Mouse (Mus musculus): ENCODE measurements around the gene Tpk1.
"Not testable (repeated sequence)": the region's sequence is repeated elsewhere in the genome, so short reads cannot be mapped to it uniquely, and the experiment has no call there.

Gene Tpk1

GRCm38 (mm10) chr6:43640621-43641020 lies 25.5 kb downstream of the Tpk1 start:
- no peak for DNase-seq (ENCODE audit: low spot score)

DNA sequence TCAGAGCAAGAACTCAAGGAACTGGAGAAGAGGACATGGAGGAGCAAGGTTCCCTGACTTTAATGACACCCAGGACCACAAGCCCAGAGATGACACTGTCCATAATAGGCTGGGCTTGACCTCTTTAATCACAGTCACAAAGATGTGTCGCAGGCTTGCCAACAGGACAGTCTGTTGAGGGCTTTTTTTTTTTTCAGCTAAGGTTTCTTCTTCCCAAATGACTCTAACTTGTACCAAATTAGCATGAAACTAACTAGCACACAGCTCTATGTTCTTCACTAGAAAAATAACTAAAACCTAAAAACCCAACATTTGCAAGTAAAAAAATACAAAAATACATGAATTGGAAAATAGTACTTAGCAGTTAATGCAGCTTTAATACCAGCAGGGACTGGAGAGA lies 27.2 kb downstream of the Tpk1 start:
- DNase-seq (ENCODE audit: low spot score), result no peak

- DNase-seq (ENCODE audit: low spot score), result no peak
These were observed 28.0 kb downstream of the Tpk1 start for GRCm38 (mm10) chr6:43638119-43638518.

DNA sequence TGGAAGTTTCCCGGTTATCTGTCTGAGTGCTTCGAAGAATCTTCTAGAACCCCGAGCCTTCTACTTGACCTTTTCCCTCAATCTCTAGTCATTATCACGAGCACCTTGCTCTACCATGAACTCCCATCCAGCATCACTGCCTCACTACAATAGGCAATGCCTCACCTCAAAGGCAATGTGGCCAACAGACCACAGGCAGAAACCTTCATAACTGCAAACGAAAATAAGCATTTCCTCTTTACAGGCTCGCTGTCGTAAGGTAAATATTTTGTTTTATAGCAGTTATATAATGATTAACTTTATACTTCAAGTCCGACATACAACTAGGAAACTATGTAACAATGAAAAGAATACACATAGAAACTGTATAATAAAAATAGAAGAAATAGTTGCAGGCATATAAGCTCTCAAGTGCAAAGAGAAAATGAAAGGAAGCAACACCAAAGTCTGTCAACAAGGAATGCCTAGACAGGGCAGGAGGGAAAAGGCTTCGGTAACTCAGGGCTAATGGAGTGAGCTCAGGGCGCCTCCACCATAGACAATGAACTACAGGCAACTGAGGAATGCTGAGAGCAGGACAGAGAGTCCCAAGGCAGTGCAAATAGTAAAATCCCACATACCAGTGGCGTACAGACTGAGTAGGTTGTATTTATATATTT lies 29.0 kb downstream of the Tpk1 start:
- DNase-seq (ENCODE audit: low spot score), result no peak

- DNase-seq (ENCODE audit: low spot score), result no peak
These were observed 32.6 kb downstream of the Tpk1 start for GRCm38 (mm10) chr6:43633308-43633963.

- DNase-seq (ENCODE audit: low spot score), result no peak
These were observed 33.2 kb downstream of the Tpk1 start for GRCm38 (mm10) chr6:43632871-43633270.

GRCm38 (mm10) chr6:43623448-43623847 lies 42.6 kb downstream of the Tpk1 start:
- not testable (repeated sequence) for DNase-seq (ENCODE audit: low spot score)

GRCm38 (mm10) chr6:43619258-43619657 lies 46.8 kb downstream of the Tpk1 start:
- no peak for DNase-seq (ENCODE audit: low spot score)

DNA sequence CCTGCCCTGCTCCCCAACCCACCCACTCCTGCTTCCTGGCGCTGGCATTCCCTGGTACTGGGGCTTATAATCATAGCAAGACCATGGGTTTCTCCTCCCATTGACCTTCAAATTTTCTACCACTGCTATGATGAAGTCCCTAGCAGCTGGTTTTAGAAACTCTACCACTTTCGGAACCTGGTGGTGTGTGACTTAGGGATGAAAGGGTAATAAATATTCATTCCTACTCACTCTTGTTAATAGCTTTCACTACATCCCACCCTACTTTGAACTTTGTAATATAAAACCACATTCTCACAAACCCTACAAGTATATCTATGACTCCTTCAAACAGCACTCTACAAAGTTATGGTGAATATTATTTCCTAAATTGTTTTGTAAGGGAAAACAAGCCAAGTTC lies 54.3 kb downstream of the Tpk1 start:
- no peak for DNase-seq (ENCODE audit: low spot score)

- DNase-seq (ENCODE audit: low spot score), result no peak
These were observed 75.1 kb downstream of the Tpk1 start for GRCm38 (mm10) chr6:43590841-43591541.

DNA sequence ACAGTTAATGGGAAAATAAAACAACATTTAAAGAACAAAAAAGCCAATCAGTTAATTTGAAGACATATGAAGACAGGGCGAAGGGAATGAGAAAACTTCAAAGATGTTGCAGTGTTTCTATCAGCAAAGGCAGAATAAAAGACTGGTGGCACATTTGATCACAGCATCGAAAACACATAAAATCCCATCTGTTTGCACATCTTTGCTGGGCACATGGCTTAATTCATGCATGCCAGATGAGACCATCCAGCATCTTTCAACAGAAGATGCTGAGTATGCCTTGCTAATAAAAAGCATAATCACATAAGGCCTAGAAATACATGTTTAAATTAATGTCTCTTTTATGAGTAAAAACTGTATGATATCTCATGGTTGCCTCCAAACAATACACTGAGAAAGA lies 80.8 kb downstream of the Tpk1 start:
- no peak for DNase-seq (ENCODE audit: low spot score)

DNA sequence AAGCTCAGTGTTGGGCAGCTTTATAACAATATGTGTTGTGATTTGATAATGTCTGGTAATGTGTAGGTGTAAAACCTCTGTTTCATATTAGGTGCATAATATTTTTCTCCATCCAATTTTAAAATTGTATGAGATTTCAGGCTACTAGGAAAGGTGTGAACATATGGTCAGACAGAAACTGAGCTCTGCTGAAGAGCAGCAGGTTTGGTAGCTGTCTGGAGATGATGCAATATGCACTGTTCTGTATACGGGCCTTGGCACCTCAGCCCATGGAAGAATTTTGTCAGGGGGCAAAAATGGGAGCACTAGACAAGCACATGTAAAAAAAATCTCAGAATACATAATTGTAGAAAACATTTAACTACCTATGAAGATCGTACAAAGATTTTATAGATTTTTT lies 84.3 kb downstream of the Tpk1 start:
- DNase-seq (ENCODE audit: low spot score), result no peak

GRCm38 (mm10) chr6:43567885-43568284 lies 98.2 kb downstream of the Tpk1 start:
- DNase-seq (ENCODE audit: low spot score), result no peak

GRCm38 (mm10) chr6:43562474-43562873 lies 103.6 kb downstream of the Tpk1 start:
- DNase-seq (ENCODE audit: low spot score), result no peak

DNA sequence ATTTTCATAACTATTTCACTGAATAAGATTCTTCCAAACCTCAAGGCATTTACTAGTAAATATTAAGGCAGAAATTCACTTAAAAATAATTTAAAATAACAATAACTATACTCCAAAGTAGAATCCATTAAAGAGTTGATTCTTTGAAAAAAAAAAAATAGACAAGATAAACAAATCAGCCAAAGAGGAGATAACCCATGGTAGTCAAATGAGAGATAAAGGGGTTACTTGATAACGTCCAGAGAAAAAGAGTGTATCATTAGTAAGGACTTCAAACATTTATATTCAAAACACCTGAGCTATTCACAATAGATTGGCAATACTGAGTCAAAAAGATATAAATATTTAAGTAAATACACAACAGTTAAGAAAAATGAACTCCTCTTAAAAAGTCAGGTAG lies 114.7 kb downstream of the Tpk1 start:
- DNase-seq (ENCODE audit: low spot score), result no peak

- no peak for DNase-seq (ENCODE audit: low spot score)
These were observed 119.5 kb downstream of the Tpk1 start for GRCm38 (mm10) chr6:43546537-43546936.

DNA sequence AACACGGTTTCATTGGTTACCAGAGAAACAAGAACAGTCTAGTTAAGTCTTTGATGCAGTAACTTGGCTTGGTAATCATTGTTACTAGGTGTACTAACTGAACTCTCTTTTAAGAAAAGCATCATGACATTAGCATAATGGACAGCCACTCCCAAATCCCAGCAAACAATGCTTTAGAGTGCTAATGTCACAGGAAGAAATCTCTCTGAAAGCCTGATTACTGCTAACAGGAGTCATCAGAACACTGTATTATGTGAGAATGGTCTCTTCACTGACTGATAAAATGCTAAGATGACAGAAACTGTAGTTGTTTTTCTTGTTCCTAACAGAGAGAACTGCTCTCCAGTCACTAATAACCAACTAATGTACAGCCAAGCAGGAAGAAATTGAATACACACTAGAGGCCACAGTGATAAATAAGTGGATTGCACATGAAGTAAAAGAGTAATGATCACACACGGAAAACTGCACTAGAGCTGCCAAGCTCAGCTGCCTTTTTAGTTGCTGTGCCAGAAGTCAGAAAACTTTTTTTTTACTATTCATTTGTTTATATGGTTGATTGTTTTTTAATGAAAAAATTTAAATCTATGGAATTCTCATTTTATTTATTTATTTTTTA lies 128.7 kb downstream of the Tpk1 start:
- DNase-seq (ENCODE audit: low spot score), result no peak

DNA sequence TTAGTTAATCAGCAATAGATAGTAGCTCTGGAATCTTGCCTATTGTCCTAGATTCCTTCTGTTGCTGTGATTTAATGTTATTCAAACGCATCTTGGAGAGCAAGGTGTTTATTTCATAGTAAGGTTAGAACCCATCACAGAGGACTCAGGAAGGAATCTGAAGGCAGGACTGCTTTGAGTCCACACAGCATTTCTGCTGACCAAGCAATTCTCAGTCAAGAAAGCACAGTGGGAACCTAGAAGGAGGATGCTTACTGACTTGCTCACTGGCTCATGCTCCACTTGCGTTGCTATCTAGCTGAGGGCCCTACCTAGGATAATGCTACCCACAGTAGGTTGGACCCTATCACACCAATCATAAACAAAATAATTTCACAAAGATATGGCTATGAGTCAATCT lies 130.6 kb downstream of the Tpk1 start:
- no peak for DNase-seq (ENCODE audit: low spot score)

DNA sequence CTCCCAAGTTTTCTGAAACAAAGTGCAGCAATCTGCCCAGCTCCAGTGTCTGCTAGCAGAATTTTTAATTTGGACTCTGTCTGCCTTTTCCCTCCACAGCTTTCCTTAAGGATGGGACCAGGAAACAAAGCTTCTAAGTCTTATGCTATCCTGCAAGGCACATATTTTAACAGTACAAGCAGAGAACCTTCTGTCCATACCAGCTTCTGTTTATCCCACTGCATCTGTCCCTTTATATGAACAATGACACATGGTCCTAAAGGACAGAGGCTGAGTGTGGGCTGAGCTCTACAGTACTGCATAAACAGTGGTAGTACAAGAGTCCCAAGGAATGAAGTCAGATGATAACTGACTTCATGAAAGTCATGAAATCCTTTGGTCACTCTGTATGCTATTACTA lies 132.8 kb downstream of the Tpk1 start:
- DNase-seq (ENCODE audit: low spot score), result no peak

- DNase-seq (ENCODE audit: low spot score), result no peak
These were observed 133.3 kb downstream of the Tpk1 start for GRCm38 (mm10) chr6:43532822-43533221.

DNA sequence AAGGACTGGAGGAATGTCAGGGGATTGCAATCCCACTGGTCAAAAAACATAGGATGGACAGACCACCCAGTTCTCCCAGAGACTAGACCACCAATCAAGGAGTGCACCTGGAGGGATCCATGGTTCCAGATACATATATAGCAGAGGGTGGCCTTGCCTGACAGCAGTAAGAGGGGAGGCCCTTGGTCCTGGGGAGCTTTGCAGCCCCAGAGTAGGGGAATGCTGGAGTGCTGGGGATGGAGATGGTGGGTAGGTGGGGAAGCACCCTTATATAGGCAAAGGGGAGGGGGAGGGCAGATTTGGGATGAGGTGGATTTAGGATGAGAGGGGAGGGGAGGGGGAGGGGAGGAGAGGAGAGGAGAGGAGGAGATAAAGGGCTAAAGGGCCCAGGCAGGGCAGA lies 134.1 kb downstream of the Tpk1 start:
- DNase-seq (ENCODE audit: low spot score), result no peak

GRCm38 (mm10) chr6:43528996-43529395 lies 137.1 kb downstream of the Tpk1 start:
- DNase-seq (ENCODE audit: low spot score), result no peak

GRCm38 (mm10) chr6:43525028-43525427 lies 141.1 kb downstream of the Tpk1 start:
- DNase-seq (ENCODE audit: low spot score), result no peak

All from ovary, postnatal 36 days (tissue).